Comparison of ENCODE assay signal across 14 mouse cellular contexts in genomic region chr3:122242876-122243275, GRCm38 (mm10). TPM values are rescaled to one million over a fixed set of nuclear protein-coding genes. Genes with fewer than 3 reads are reported as not detected.
DNase-seq lines count a peak whose midpoint lies in the region; ATAC-seq and TF ChIP-seq lines count a peak whose summit lies in the region.
"Had no signal": no experiment of that assay in that cellular context is flagged by ENCODE, and none has a peak within 500 bp of the region (broad histone marks: within the 10 kb centered on the region; RNA-seq: fewer than 3 reads in every experiment).

No protein-coding gene starts in this region.

- no peak overlapping the region for H3K4me3 ChIP-seq in heart, embryonic 10.5 days
- 0 out of 2 replicates have a peak overlapping the region, but pooled peaks have one; percentile 16 for H3K4me3 ChIP-seq in ES-Bruce4 (ENCODE audit: low read depth, low read length)
- no peak overlapping the region for H3K4me3 ChIP-seq in liver, embryonic 15.5 days (replicated peaks)
- H3K4me3 ChIP-seq: forebrain, embryonic 12.5 days; gastrocnemius, adult 2 months; lung, embryonic 15.5 days; midbrain, embryonic 15.5 days had no signal

- peaks cover 14% of the 10 kb centered on the region for H3K4me1 ChIP-seq in heart, embryonic 10.5 days
- peaks cover 2% of the 10 kb centered on the region for H3K4me1 ChIP-seq in ES-Bruce4 (ENCODE audit: control insufficient read depth, insufficient read depth, low read length)
- H3K4me1 ChIP-seq in liver, embryonic 15.5 days (replicated peaks) = peaks cover 29% of the 10 kb centered on the region

- no peaks in the 10 kb centered on the region for H3K27me3 ChIP-seq in heart, embryonic 10.5 days (ENCODE audit: insufficient read depth, poor library complexity, severe bottlenecking)
- no peaks in the 10 kb centered on the region for H3K27me3 ChIP-seq in ES-Bruce4 (ENCODE audit: control insufficient read depth, insufficient read depth, low read length, poor library complexity, severe bottlenecking)
- no peaks in the 10 kb centered on the region for H3K27me3 ChIP-seq in liver, embryonic 15.5 days
- H3K27me3 ChIP-seq: forebrain, embryonic 12.5 days; lung, embryonic 15.5 days; midbrain, embryonic 15.5 days had no signal

- no peaks in the 10 kb centered on the region for H3K9me3 ChIP-seq in heart, embryonic 10.5 days
- H3K9me3 ChIP-seq in ES-Bruce4 (replicated peaks; ENCODE audit: control insufficient read depth, insufficient read depth, low read length, poor library complexity, severe bottlenecking) = no peaks in the 10 kb centered on the region
- H3K9me3 ChIP-seq in liver, embryonic 15.5 days (replicated peaks) = no peaks in the 10 kb centered on the region
- H3K9me3 ChIP-seq: forebrain, embryonic 12.5 days; lung, embryonic 15.5 days; midbrain, embryonic 15.5 days had no signal

- 0 out of 2 replicates have a peak, but pooled peaks have one; percentile 19 for TF ChIP-seq EP300 in ES-Bruce4 (IDR thresholded peaks at IDR 0.05; ENCODE audit: insufficient read depth, low read depth, low read length)

- WGBS in heart, embryonic 10.5 days = 46% methylated on average over 6 of the region's 6 CpGs
- 15% methylated on average over 6 of the region's 6 CpGs for WGBS in liver, embryonic 15.5 days (ENCODE audit: insufficient replicate concordance)

- no peaks in the 10 kb centered on the region for H3K36me3 ChIP-seq in heart, embryonic 10.5 days
- H3K36me3 ChIP-seq in ES-Bruce4 (ENCODE audit: control insufficient read depth, insufficient read depth, low read length, poor library complexity, severe bottlenecking) = no peaks in the 10 kb centered on the region
- no peaks in the 10 kb centered on the region for H3K36me3 ChIP-seq in liver, embryonic 15.5 days (replicated peaks)
- H3K36me3 ChIP-seq: forebrain, embryonic 12.5 days; lung, embryonic 15.5 days; midbrain, embryonic 15.5 days had no signal

- no peak for TF ChIP-seq CTCF in ES-Bruce4 (IDR thresholded peaks at IDR 0.05; ENCODE audit: low read depth, low read length)

- ATAC-seq in liver, embryonic 15.5 days (ENCODE audit: insufficient read depth) = no peak
- ATAC-seq: hindbrain, embryonic 16.5 days; midbrain, embryonic 15.5 days had no signal

- peak overlapping the region; percentile 74; the same call in 1 of the 2 replicates for H3K9ac ChIP-seq in ES-Bruce4 (ENCODE audit: low read depth, poor library complexity, severe bottlenecking)
- no peak overlapping the region for H3K9ac ChIP-seq in liver, embryonic 15.5 days
- H3K9ac ChIP-seq: forebrain, embryonic 12.5 days; lung, embryonic 15.5 days; midbrain, embryonic 15.5 days had no signal

- peak overlapping the region; percentile 69 for H3K27ac ChIP-seq in heart, embryonic 10.5 days
- H3K27ac ChIP-seq in ES-Bruce4 (ENCODE audit: insufficient read depth, low read length) = peak overlapping the region; percentile 94
- H3K27ac ChIP-seq in liver, embryonic 15.5 days (replicated peaks) = peak overlapping the region; percentile 80
- H3K27ac ChIP-seq: forebrain, embryonic 12.5 days; gastrocnemius, adult 2 months; lung, embryonic 15.5 days; midbrain, embryonic 15.5 days had no signal

- peak overlapping the region; percentile 44 for H3K4me2 ChIP-seq in liver, embryonic 15.5 days
- H3K4me2 ChIP-seq: forebrain, embryonic 12.5 days; lung, embryonic 15.5 days; midbrain, embryonic 15.5 days had no signal

- no peak for TF ChIP-seq POLR2A in ES-Bruce4 (IDR thresholded peaks at IDR 0.05; ENCODE audit: insufficient read depth, low read length)

- DNase-seq in heart, embryonic 10.5 days (ENCODE audit: low spot score) = no peak
- no peak for DNase-seq in heart, adult 11 months
- peak; percentile 40 for DNase-seq in c-Kit-negative CD71-positive TER-119-positive erythroid progenitor cells, embryonic 14.5 days (ENCODE audit: low read depth, low spot score)
- no peak for DNase-seq in urinary bladder, adult 2 months (ENCODE audit: low spot score)
- DNase-seq in layer of hippocampus, adult 18-20 months (ENCODE audit: low spot score in 2 of 2) = no peak
- DNase-seq: adrenal gland, postnatal 10 days; cerebellum, adult 11-12 months; gastrocnemius, adult 2 months had no signal

RNA-seq across cellular contexts. Expression of gene Gclm, which starts 2.5 kb away (rescaled TPM):
- polyA plus RNA-seq in heart, embryonic 10.5 days (2016; fragmentation: Nextera tagmentation; extraction: Ambion mirVana) = 76.0 and 81.2 TPM in 2 replicates
- polyA plus RNA-seq in ES-Bruce4 (2011; ENCODE audit: insufficient read depth, insufficient read length, low read depth, missing spikeins) = 123 and 140 TPM in 2 replicates
- 427 and 441 TPM in 2 replicates for polyA plus RNA-seq in liver, embryonic 15.5 days (2015; fragmentation: Nextera tagmentation; extraction: Ambion mirVana)
- 84.0 and 84.1 TPM in 2 replicates for polyA plus RNA-seq in urinary bladder, adult 2 months (2012; rRNA removed)
- 10 to 100 TPM; 66.9 to 80.3 TPM for total RNA-seq in layer of hippocampus, adult 18-20 months (2021)

RNA-seq across cellular contexts. Expression of gene Dnttip2, which starts 31.3 kb away (rescaled TPM):
- 53.1 and 77.4 TPM in 2 replicates for polyA plus RNA-seq in heart, embryonic 10.5 days (2016; fragmentation: Nextera tagmentation; extraction: Ambion mirVana)
- 123 and 132 TPM in 2 replicates for polyA plus RNA-seq in ES-Bruce4 (2011; ENCODE audit: insufficient read depth, insufficient read length, low read depth, missing spikeins)
- polyA plus RNA-seq in liver, embryonic 15.5 days (2015; fragmentation: Nextera tagmentation; extraction: Ambion mirVana) = 25.6 and 29.8 TPM in 2 replicates
- polyA plus RNA-seq in urinary bladder, adult 2 months (2012; rRNA removed) = 32.1 and 33.5 TPM in 2 replicates
- total RNA-seq in layer of hippocampus, adult 18-20 months (2021) = 10 to 100 TPM; 28.1 to 30.0 TPM

RNA-seq across cellular contexts. Expression of gene Bcar3, which starts 51.1 kb away (rescaled TPM):
- polyA plus RNA-seq in heart, embryonic 10.5 days (2016; fragmentation: Nextera tagmentation; extraction: Ambion mirVana) = 7.8 and 17.0 TPM in 2 replicates
- polyA plus RNA-seq in ES-Bruce4 (2011; ENCODE audit: insufficient read depth, insufficient read length, low read depth, missing spikeins) = 26.3 and 26.4 TPM in 2 replicates
- 5.2 and 6.1 TPM in 2 replicates for polyA plus RNA-seq in liver, embryonic 15.5 days (2015; fragmentation: Nextera tagmentation; extraction: Ambion mirVana)
- polyA plus RNA-seq in urinary bladder, adult 2 months (2012; rRNA removed) = 33.1 and 40.3 TPM in 2 replicates
- 1 to 10 TPM; 8.8 to 9.8 TPM for total RNA-seq in layer of hippocampus, adult 18-20 months (2021)
